Mouse (Mus musculus) gastrocnemius, adult 2 months (tissue): Measurements from ENCODE around the gene Tmem40. TPM values are rescaled to one million over a fixed set of nuclear protein-coding genes. Genes with fewer than 3 reads are reported as not detected.
A peak's percentile ranks its signal among the peaks of the same experiment; 100 is the strongest.

ENCODE experiments used
- DNase-seq: peaks from one replicate; pipeline ENCODE4 v3.0.0; 2022
- H3K27ac ChIP-seq: fragments of 200-600 bp; 2 replicates; pipeline ENCODE4 v1.8.1; 2022; ENCODE audit warnings: mild to moderate bottlenecking
- H3K4me3 ChIP-seq: fragments of 200-600 bp; 2 replicates; pipeline ENCODE4 v1.8.1; 2022; ENCODE audit warnings: mild to moderate bottlenecking, moderate library complexity
- CTCF ChIP-seq: fragments of 200-600 bp; IDR thresholded peaks from 2 replicates; pipeline ENCODE4 v1.8.1; 2022; ENCODE audit warnings: antibody characterized with exemption, mild to moderate bottlenecking, moderate library complexity
- intact Hi-C: fragments of 180-260 bp; cut with DNase I; formaldehyde crosslinking; loops from one replicate; pipeline ENCODE4 v1.15.1; 2025
- microRNA-seq: library from miRNA; unstranded; fragments of <30 nt; microRNA quantifications from one replicate; pipeline ENCODE4 v1.2.0, GENCODE M21; 2021
- total RNA-seq, 2 experiments: library from RNA; stranded (reverse); gene quantifications; 2 replicates each; pipeline ENCODE4 v1.2.3; 2021

Gene Tmem40
- total RNA-seq, 2 experiments from 2014 or later = 0.28 TPM; not detected in 1

DNA sequence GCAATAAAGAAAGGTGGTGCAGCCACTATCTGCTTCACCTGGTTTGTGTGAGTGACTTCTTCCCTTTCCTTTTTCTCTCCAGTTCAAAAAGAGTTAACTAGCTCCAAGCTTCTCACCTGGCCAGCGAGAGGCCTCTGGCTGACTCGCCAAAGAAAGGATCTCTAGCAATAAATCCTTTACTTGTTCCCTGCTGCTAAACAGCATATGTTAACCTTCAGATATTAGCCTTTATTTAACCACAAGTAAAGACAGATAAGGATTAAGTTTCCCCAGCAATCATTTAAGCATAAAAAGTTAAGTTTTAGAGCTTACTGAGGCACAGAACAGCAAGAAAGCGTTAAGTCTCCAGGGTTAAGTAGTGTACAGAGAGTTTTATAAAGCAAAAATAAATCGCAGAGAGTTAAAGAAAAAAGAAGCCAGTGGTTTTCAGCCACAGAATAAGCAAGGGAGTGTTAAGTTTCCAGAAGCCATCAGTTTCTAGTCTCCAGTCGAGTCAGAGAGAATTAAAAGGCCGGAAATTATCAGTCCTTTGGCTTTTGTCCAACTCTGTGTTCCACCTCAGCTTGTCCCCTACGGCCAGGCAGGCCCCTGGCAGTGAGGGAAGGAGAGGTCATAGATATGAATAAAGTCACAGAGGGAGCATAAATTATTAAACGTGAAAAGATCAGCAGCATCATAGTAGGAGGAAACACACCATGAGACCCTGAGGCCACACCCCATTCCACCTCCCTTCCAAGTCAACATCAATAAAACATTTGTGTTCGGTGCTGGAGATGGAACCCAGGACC is 69.9 kb downstream of the Tmem40 start:
- no peak for TF ChIP-seq CTCF
- Histone ChIP-seq H3K4me3 (no peak overlapping the region), H3K27ac (peak overlapping the region; percentile 94)
- intact Hi-C loops = loop anchor here (5.0 kb wide), 1 partner anchor 90 kb away; the partner anchor contains the start of gene Mkrn2
- DNase-seq = no peak

DNA sequence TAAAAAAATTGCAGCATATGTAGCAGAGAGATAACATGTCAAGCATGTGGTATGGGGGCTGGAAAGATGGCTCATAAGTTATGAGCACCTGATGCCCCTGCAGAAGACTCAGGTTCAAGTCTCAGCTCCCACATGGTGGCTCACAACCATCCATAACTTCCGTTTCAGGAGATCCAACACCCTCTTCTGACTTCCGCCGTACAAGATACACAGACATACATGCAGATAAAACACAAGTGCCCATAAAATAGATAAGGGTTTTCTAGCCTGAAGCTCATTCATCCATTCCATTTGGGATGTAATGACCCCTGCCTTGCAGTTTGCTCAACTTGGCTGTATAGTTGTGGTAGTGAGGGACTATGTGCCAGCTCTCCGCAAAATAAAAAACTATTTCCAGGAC is 72.1 kb downstream of the Tmem40 start:
- DNase-seq = no peak
- H3K27ac ChIP-seq = no peak overlapping the region
- TF ChIP-seq CTCF = no peak
- intact Hi-C loops = loop anchor here (5.0 kb wide), 1 partner anchor 88 kb away; the partner anchor contains the start of gene Mkrn2
- H3K4me3 ChIP-seq = no peak overlapping the region

DNA sequence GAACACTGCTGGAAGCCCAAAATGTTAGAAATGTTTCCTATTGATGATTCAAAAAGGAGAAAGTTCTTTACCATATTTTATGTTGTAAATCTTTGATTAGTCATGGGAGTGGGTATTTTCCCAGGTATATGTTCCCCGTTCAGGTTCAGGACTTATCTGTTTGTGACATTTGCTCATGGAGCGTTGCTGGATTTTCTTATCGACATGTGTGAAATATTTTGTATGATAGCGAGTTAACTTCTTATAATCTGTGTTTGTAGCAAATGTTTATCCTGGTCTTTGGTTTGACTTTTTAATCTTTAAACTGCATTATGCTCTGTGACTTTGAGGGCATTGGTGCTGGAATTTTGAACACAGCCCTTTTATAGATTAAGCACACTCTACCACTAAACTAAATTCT is 73.6 kb downstream of the Tmem40 start:
- Histone ChIP-seq H3K4me3 (no peak overlapping the region), H3K27ac (no peak overlapping the region)
- no peak for TF ChIP-seq CTCF
- DNase-seq = no peak
- intact Hi-C loops = no loop called here

- intact Hi-C loops = no loop called here
- TF ChIP-seq CTCF = no peak
- no peak overlapping the region for H3K4me3 ChIP-seq
- H3K27ac ChIP-seq = no peak overlapping the region
- no peak for DNase-seq
Observed at GRCm38 (mm10) chr6:115687753-115688152, 74.5 kb downstream of the Tmem40 start.

DNA sequence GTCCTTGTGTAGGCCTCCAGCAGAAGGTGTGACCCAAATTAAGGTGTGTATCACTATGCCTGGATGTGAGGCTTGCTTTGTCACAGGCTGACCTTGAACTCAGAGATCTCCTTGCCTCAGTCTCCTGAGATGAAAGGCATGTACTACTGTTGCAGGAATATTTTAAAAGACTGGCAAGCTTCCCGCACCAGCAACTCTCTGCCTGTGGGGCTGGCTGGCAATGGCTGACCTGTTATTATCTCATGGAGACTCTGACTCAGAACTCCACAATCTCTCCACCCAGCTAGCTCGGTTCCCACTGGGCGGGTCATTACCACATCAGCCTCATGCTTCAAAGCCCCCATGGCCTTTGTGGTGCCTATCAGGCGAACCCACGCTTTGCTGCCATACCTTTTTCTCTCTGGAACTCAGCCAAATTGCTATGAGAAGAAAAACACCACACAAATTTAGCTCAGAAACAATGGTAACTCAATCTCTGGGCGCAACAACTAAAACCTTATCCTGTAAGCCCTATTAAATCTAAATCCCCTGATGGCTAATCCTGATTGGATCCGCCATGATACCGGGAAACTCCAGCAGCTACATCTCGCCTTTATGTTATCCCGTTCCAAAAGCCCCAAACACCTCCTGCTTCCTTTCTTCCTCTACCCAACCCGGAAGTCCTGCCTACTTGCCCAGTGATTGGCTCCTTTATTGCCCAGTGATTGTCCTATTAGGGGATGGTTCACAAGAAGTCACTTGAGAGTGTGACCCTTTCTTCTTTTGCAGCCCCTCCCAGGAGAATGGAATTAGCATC is 77.2 kb downstream of the Tmem40 start:
- no peak for TF ChIP-seq CTCF
- intact Hi-C loops = no loop called here
- Histone ChIP-seq H3K4me3 (no peak overlapping the region), H3K27ac (no peak overlapping the region)
- no peak for DNase-seq

DNA sequence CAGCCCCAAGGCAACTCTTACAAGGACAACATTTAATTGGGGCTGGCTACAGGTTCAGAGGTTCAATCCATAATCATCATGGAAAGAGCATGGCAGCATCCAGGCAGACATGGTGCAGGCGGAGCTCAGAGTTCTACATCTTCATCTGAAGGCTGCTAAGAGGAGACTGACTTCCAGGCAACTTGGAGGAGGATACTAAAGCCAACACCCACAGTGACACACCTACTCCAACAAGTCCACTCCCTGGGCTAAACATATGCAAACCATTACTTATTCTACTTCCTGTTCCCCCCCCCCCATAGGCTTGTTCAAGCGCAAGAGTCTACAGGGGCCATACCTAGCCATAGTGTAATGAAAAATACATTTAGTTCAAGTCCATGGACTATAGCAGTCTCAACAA is 77.9 kb downstream of the Tmem40 start:
- no peak overlapping the region for H3K27ac ChIP-seq
- no peak for DNase-seq
- no peak overlapping the region for H3K4me3 ChIP-seq
- intact Hi-C loops = no loop called here
- TF ChIP-seq CTCF = no peak

DNA sequence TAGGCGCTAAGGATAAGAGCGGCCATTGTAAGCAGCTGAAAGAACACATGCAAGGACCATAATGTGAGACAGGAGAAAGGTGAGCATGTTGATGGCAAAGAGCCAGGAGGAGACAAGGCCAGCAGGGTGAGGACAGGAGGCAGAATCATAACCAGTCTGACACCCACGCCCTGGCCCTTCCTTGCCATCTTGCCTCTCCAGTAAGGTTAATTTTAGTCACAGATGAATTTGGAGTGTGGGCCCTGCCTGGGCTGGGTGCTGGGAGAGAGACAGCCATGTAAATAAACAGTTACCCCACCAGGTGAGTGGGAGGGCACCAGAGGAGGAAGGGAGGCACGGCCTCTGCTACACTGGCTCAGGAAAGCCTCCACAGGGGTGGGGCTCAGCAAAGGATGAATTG is 81.1 kb downstream of the Tmem40 start:
- intact Hi-C loops = no loop called here
- no peak overlapping the region for H3K27ac ChIP-seq
- no peak for TF ChIP-seq CTCF
- DNase-seq = no peak
- H3K4me3 ChIP-seq = no peak overlapping the region

Small RNAs within 50 kb of the gene (microRNA-seq; reads per million reads assigned to microRNA genes)
- gene Mir7660 = not detected

Other genes starting within 250 kb of the Tmem40 start
- 1 to 10 TPM; 5.8 to 8.2 TPM for gene Tsen2, start 217.7 kb downstream of the Tmem40 start, total RNA-seq
- gene Mkrn2os, start 169.8 kb downstream of the Tmem40 start, total RNA-seq = under 1 TPM in 1 of 2 experiments, not detected in 1; 0.15 TPM
- gene Mkrn2, start 160.5 kb downstream of the Tmem40 start, total RNA-seq = 10 to 100 TPM; 45.9 to 52.0 TPM
- 100 to 1,000 TPM; 129 to 136 TPM for gene Raf1, start 85.8 kb downstream of the Tmem40 start, total RNA-seq
- gene Cand2, start 12.1 kb upstream of the Tmem40 start, total RNA-seq = 10 to 100 TPM; 62.9 to 68.9 TPM
- gene Rpl32, start 46.3 kb upstream of the Tmem40 start, total RNA-seq = 100 to 1,000 TPM; 562 to 624 TPM
- gene Efcab12, start 76.0 kb upstream of the Tmem40 start, total RNA-seq = not detected
- under 1 TPM; 0.75 to 0.77 TPM for gene Mbd4, start 91.0 kb upstream of the Tmem40 start, total RNA-seq
- gene Ift122, start 91.1 kb upstream of the Tmem40 start, total RNA-seq = 1 to 10 TPM; 4.9 to 5.1 TPM
- gene Rho, start 169.3 kb upstream of the Tmem40 start, total RNA-seq = under 1 TPM in 1 of 2 experiments, not detected in 1; 0.06 TPM
- gene H1foo, start 182.5 kb upstream of the Tmem40 start, total RNA-seq = not detected
- 10 to 100 TPM; 14.7 to 26.7 TPM for gene Plxnd1, start 232.6 kb upstream of the Tmem40 start, total RNA-seq